Mouse (Mus musculus) spleen, adult 2 months (tissue): Measurements from ENCODE around the gene Tspan15.

ENCODE experiments used
- CTCF ChIP-seq: fragments of 200-500 bp; IDR thresholded peaks from 2 replicates; pipeline ENCODE4 v1.5.1; 2011; ENCODE audit warnings: mild to moderate bottlenecking, inconsistent platforms; ENCODE audit not compliant: insufficient read depth, insufficient read length, insufficient replicate concordance; ENCODE audit errors: extremely low read depth
- POLR2A ChIP-seq: fragments of 200-500 bp; IDR thresholded peaks from 2 replicates; pipeline ENCODE4 v1.6.1; 2011; ENCODE audit warnings: low read depth, low read length, inconsistent platforms

- no peak for TF ChIP-seq POLR2A
- no peak for TF ChIP-seq CTCF
Measured at GRCm38 (mm10) chr10:62195376-62195775, 35.7 kb downstream of the Tspan15 start.
